Mouse (Mus musculus) intestine, embryonic 14.5 days (tissue): ENCODE measurements around the gene Nucks1. TPM values are rescaled to one million over a fixed set of nuclear protein-coding genes. Genes with fewer than 3 reads are reported as not detected.

ENCODE experiments used
- ATAC-seq: fragments of 200-750 bp; cut with Nextera tagmentation; replicated peaks from 2 replicates; pipeline ENCODE4 v1.8.0; 2017; ENCODE audit warnings: low read depth, moderate number of reproducible peaks, moderate TSS enrichment, moderate library complexity; ENCODE audit not compliant: low FRiP score, low TSS enrichment
- DNase-seq: peaks from one replicate; pipeline ENCODE4 v3.0.0-alpha.2; 2018; ENCODE audit warnings: low spot score
- H3K27ac ChIP-seq: fragments of 300-500 bp; sonication (generic); 2 replicates; pipeline ENCODE4 v1.5.1; 2014; ENCODE audit warnings: low read depth, mild to moderate bottlenecking, control low read depth
- H3K27me3 ChIP-seq: fragments of 300-500 bp; sonication (generic); replicated peaks from 2 replicates; pipeline ENCODE4 v1.6.1; 2014; ENCODE audit warnings: low read length, control low read depth; ENCODE audit not compliant: control insufficient read depth, insufficient read depth
- H3K36me3 ChIP-seq: fragments of 300-500 bp; sonication (generic); 2 replicates; pipeline ENCODE4 v1.6.1; 2014; ENCODE audit warnings: low read length, control low read depth; ENCODE audit not compliant: control insufficient read depth, insufficient read depth
- H3K4me1 ChIP-seq: fragments of 300-500 bp; sonication (generic); replicated peaks from 2 replicates; pipeline ENCODE4 v1.6.1; 2014; ENCODE audit warnings: low read length, control low read depth, mixed read lengths; ENCODE audit not compliant: control insufficient read depth, insufficient read depth
- H3K4me2 ChIP-seq: fragments of 300-500 bp; sonication (generic); 2 replicates; pipeline ENCODE4 v1.6.1; 2014; ENCODE audit warnings: low read length
- H3K4me3 ChIP-seq: fragments of 300-500 bp; sonication (generic); 2 replicates; pipeline ENCODE4 v1.5.1; 2014; ENCODE audit warnings: low read depth, low read length, control low read depth, mixed read lengths
- H3K9ac ChIP-seq: fragments of 300-500 bp; sonication (generic); 2 replicates; pipeline ENCODE4 v1.6.1; 2014; ENCODE audit warnings: mild to moderate bottlenecking, low read length
- H3K9me3 ChIP-seq: fragments of 300-500 bp; sonication (generic); 2 replicates; pipeline ENCODE4 v1.6.1; 2016; ENCODE audit warnings: low read length, control low read depth; ENCODE audit not compliant: control insufficient read depth
- WGBS: fragments of 180-500 bp; shearing (Covaris S2); extraction: QIAGEN DNeasy Blood & Tissue Kit; methylation state at CpG from one replicate; pipeline ENCODE4 v1.1.7; 2014; 5-methylcytosine and 5-hydroxymethylcytosine counted together
- polyA plus RNA-seq: library from polyadenylated mRNA; unstranded; fragments of >200 nt; fragmentation: Nextera tagmentation; extraction: Ambion mirVana; gene quantifications from 2 replicates; pipeline ENCODE4 v1.2.1, GENCODE M21; 2014

Gene Nucks1
- polyA plus RNA-seq, 1 experiment from 2014 or later, result 52.5 TPM

GRCm38 (mm10) chr1:131972498-131973334 is 62.4 kb downstream of the Nucks1 start:
- H3K9ac ChIP-seq, result no peak overlapping the region
- H3K4me1 ChIP-seq, result peaks cover 27% of the 10 kb centered on the region
- H3K36me3 ChIP-seq, result no peaks in the 10 kb centered on the region
- H3K4me2 ChIP-seq, result no peak overlapping the region
- 0 out of 2 replicates have a peak, but pooled peaks have one; percentile 9 for ATAC-seq
- H3K27me3 ChIP-seq, result 0 out of 2 replicates have a peak, but pooled peaks cover 1% of the 10 kb centered on the region
- DNase-seq, result no peak
- 42% methylated on average over 13 of the region's 13 CpGs for WGBS
- H3K27ac ChIP-seq, result no peak overlapping the region
- H3K9me3 ChIP-seq, result no peaks in the 10 kb centered on the region
- H3K4me3 ChIP-seq, result no peak overlapping the region

- ATAC-seq (0 out of 2 replicates have a peak, but pooled peaks have one; percentile 15), DNase-seq (no peak)
- 72% methylated on average over 6 of the region's 6 CpGs for WGBS
- Histone ChIP-seq H3K4me2 (no peak overlapping the region), H3K27ac (no peak overlapping the region), H3K27me3 (no peaks in the 10 kb centered on the region), H3K36me3 (no peaks in the 10 kb centered on the region), H3K9me3 (no peaks in the 10 kb centered on the region), H3K4me1 (peaks cover 27% of the 10 kb centered on the region), H3K4me3 (no peak overlapping the region), H3K9ac (no peak overlapping the region)
Observed at GRCm38 (mm10) chr1:131973991-131974390, 63.7 kb downstream of the Nucks1 start.

- WGBS, result 77% methylated on average over 5 of the region's 5 CpGs
Observed at GRCm38 (mm10) chr1:131976886-131977285, 66.6 kb downstream of the Nucks1 start.

GRCm38 (mm10) chr1:131980471-131980870 is 70.1 kb downstream of the Nucks1 start:
- WGBS, result 32% methylated on average over 2 of the region's 2 CpGs
- no peaks in the 10 kb centered on the region for H3K36me3 ChIP-seq
- no peak for ATAC-seq
- H3K4me3 ChIP-seq, result no peak overlapping the region
- no peak overlapping the region for H3K27ac ChIP-seq
- no peaks in the 10 kb centered on the region for H3K9me3 ChIP-seq
- H3K4me1 ChIP-seq, result no peaks in the 10 kb centered on the region
- H3K4me2 ChIP-seq, result no peak overlapping the region
- no peak overlapping the region for H3K9ac ChIP-seq
- no peak for DNase-seq
- no peaks in the 10 kb centered on the region for H3K27me3 ChIP-seq

More at GRCm38 (mm10) chr1:131976886-131977285, 66.6 kb downstream of the Nucks1 start:
- Histone ChIP-seq H3K27ac (no peak overlapping the region), H3K9me3 (no peaks in the 10 kb centered on the region), H3K27me3 (no peaks in the 10 kb centered on the region), H3K36me3 (no peaks in the 10 kb centered on the region), H3K4me3 (no peak overlapping the region), H3K9ac (no peak overlapping the region), H3K4me1 (peaks cover 10% of the 10 kb centered on the region), H3K4me2 (no peak overlapping the region)
- ATAC-seq, result no peak
- DNase-seq, result no peak

GRCm38 (mm10) chr1:131981378-131982013 is 71.2 kb downstream of the Nucks1 start:
- Histone ChIP-seq H3K4me3 (no peak overlapping the region), H3K9me3 (no peaks in the 10 kb centered on the region), H3K36me3 (no peaks in the 10 kb centered on the region), H3K4me1 (no peaks in the 10 kb centered on the region), H3K27ac (no peak overlapping the region), H3K9ac (no peak overlapping the region), H3K4me2 (no peak overlapping the region), H3K27me3 (no peaks in the 10 kb centered on the region)
- peak; percentile 83 for DNase-seq
- 53% methylated on average over 12 of the region's 12 CpGs for whole genome bisulfite sequencing
- peak; percentile 32; the same call in 1 of the 2 replicates for ATAC-seq

GRCm38 (mm10) chr1:131982907-131983306 is 72.6 kb downstream of the Nucks1 start:
- WGBS, result 15% methylated on average over 5 of the region's 5 CpGs
- Histone ChIP-seq H3K4me2 (no peak overlapping the region), H3K4me1 (no peaks in the 10 kb centered on the region), H3K9ac (no peak overlapping the region), H3K27me3 (no peaks in the 10 kb centered on the region), H3K4me3 (no peak overlapping the region), H3K27ac (no peak overlapping the region), H3K36me3 (no peaks in the 10 kb centered on the region), H3K9me3 (no peaks in the 10 kb centered on the region)
- DNase-seq (peak; percentile 87), ATAC-seq (peak; percentile 33; the same call in 1 of the 2 replicates)

GRCm38 (mm10) chr1:131983806-131984205 is 73.5 kb downstream of the Nucks1 start:
- H3K36me3 ChIP-seq, result no peaks in the 10 kb centered on the region
- ATAC-seq (no peak), DNase-seq (no peak)
- H3K27ac ChIP-seq, result no peak overlapping the region
- H3K9ac ChIP-seq, result no peak overlapping the region
- no peaks in the 10 kb centered on the region for H3K27me3 ChIP-seq
- 72% methylated on average over 2 of the region's 2 CpGs for WGBS
- H3K9me3 ChIP-seq, result no peaks in the 10 kb centered on the region
- H3K4me3 ChIP-seq, result no peak overlapping the region
- H3K4me2 ChIP-seq, result no peak overlapping the region
- no peaks in the 10 kb centered on the region for H3K4me1 ChIP-seq
